Comparison of ENCODE assay signal across 8 mouse cellular contexts in the genomic region with DNA sequence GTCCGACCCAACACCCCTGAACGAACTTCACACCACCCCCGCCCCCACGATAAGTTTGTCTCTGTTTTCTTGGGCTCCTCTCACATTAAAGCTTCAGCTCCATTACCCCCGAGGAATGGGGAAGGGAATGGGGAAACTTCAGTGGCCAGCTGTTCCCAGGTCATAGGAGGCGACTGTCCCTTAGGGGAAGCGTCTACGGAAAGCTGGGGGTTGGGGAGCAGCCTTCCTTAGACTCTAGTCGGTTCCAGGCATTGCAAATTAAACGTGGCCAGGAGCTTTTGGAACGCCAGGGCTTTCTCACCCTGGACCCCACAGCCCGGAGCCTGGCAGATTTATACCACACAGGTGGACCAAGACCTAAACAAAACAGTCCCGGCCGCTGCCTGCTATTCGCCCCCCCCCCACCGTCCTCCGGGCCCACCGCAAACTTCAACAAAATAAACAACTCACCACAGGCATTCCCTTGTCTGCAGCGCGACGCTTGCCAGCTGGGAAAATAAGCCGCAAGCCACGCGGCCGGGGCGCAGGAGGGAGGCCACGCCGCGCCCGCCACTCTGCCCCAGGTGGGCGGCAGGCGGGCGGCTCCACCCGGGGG. TPM values are rescaled to one million over a fixed set of nuclear protein-coding genes. Genes with fewer than 3 reads are reported as not detected.
A peak's percentile ranks its signal among the peaks of the same experiment; 100 is the strongest.
DNase-seq lines count a peak whose midpoint lies in the region; ATAC-seq and TF ChIP-seq lines count a peak whose summit lies in the region.

No protein-coding gene starts in this region.

- H3K79me2 ChIP-seq in C2C12 (ENCODE audit: control insufficient read depth, insufficient read depth) = peaks cover 12% of the 10 kb centered on the region
- peaks cover 2% of the 10 kb centered on the region for H3K79me2 ChIP-seq in heart, adult 2 months (replicated peaks; ENCODE audit: control insufficient read depth, insufficient read depth, low read length)

- H3K9me3 ChIP-seq in kidney, embryonic 15.5 days (replicated peaks) = no peaks in the 10 kb centered on the region
- no peaks in the 10 kb centered on the region for H3K9me3 ChIP-seq in midbrain, embryonic 16.5 days (replicated peaks; ENCODE audit: control insufficient read depth, low read length, poor library complexity, severe bottlenecking)

- H3K79me3 ChIP-seq in C2C12 (ENCODE audit: low read depth) = peaks cover 4% of the 10 kb centered on the region

- no peaks in the 10 kb centered on the region for H3K27me3 ChIP-seq in C2C12 (ENCODE audit: control insufficient read depth, insufficient read depth, insufficient read length)
- H3K27me3 ChIP-seq in heart, adult 2 months (ENCODE audit: control insufficient read depth, insufficient read depth, low read length) = no peaks in the 10 kb centered on the region
- H3K27me3 ChIP-seq in kidney, embryonic 15.5 days = 0 out of 2 replicates have a peak, but pooled peaks cover 3% of the 10 kb centered on the region
- no peaks in the 10 kb centered on the region for H3K27me3 ChIP-seq in midbrain, embryonic 16.5 days (ENCODE audit: control insufficient read depth, insufficient read depth, low read depth, low read length)

- peak; percentile 68 for DNase-seq in Muller cell, postnatal 12 days (ENCODE audit: inconsistent ontology term)
- peak in 1 of 2 experiments; percentile 62 for DNase-seq in heart, adult 2 months
- no peak for DNase-seq in testis, postnatal 14 days (ENCODE audit: low spot score)
- DNase-seq in spleen, postnatal 10 days (ENCODE audit: low spot score in 2 of 2) = no peak

- peak overlapping the region; percentile 32 for H3K4me3 ChIP-seq in C2C12 (ENCODE audit: insufficient read depth, poor library complexity, severe bottlenecking)
- H3K4me3 ChIP-seq in heart, adult 2 months = peak overlapping the region; percentile 79
- peak overlapping the region; percentile 66 for H3K4me3 ChIP-seq in kidney, embryonic 15.5 days (replicated peaks)
- H3K4me3 ChIP-seq in midbrain, embryonic 16.5 days (ENCODE audit: low read depth, low read length) = peak overlapping the region; percentile 83

- intact Hi-C loops in heart, adult 2 months (cut with DNase I) = loop anchor here (2.0 to 5.0 kb wide), 2 partner anchors 25 to 42 kb away; no protein-coding TSS in a partner anchor

- no peak for TF ChIP-seq EP300 in heart, adult 2 months (IDR thresholded peaks at IDR 0.05; ENCODE audit: insufficient read depth, low read depth, low read length)

- no peak for TF ChIP-seq CTCF in C2C12 (IDR thresholded peaks at IDR 0.05; ENCODE audit: control insufficient read depth, insufficient read depth, insufficient read length)
- TF ChIP-seq CTCF in heart, adult 2 months (IDR thresholded peaks at IDR 0.05) = no peak

- H3K9ac ChIP-seq in heart, adult 2 months (ENCODE audit: low read depth, low read length) = peak overlapping the region; percentile 77
- H3K9ac ChIP-seq in kidney, embryonic 15.5 days = peak overlapping the region; percentile 64
- peak overlapping the region; percentile 86 for H3K9ac ChIP-seq in midbrain, embryonic 16.5 days (ENCODE audit: low read depth, low read length)

- no peak for TF ChIP-seq POLR2A in heart, adult 2 months (IDR thresholded peaks at IDR 0.05; ENCODE audit: insufficient read depth, low read depth, low read length)

- peak overlapping the region; percentile 95 for H3K4me2 ChIP-seq in kidney, embryonic 15.5 days
- peak overlapping the region; percentile 80 for H3K4me2 ChIP-seq in midbrain, embryonic 16.5 days (ENCODE audit: low read length)

- no peaks in the 10 kb centered on the region for H3K36me3 ChIP-seq in C2C12 (ENCODE audit: control insufficient read depth, insufficient read depth)
- H3K36me3 ChIP-seq in heart, adult 2 months (ENCODE audit: control insufficient read depth, insufficient read depth, low read length) = no peaks in the 10 kb centered on the region; the same call in 1 of the 2 replicates
- H3K36me3 ChIP-seq in kidney, embryonic 15.5 days = no peaks in the 10 kb centered on the region
- no peaks in the 10 kb centered on the region for H3K36me3 ChIP-seq in midbrain, embryonic 16.5 days (ENCODE audit: control insufficient read depth, insufficient read depth, low read length)

- peak overlapping the region; percentile 85 for H3K27ac ChIP-seq in heart, adult 2 months
- peak overlapping the region; percentile 88 for H3K27ac ChIP-seq in kidney, embryonic 15.5 days
- H3K27ac ChIP-seq in midbrain, embryonic 16.5 days (ENCODE audit: low read length) = peak overlapping the region; percentile 94

- peaks cover 1% of the 10 kb centered on the region for H3K4me1 ChIP-seq in heart, adult 2 months (ENCODE audit: control insufficient read depth, insufficient read depth, low read length)
- H3K4me1 ChIP-seq in kidney, embryonic 15.5 days = peaks cover 35% of the 10 kb centered on the region
- peaks cover 18% of the 10 kb centered on the region; the same call in 1 of the 2 replicates for H3K4me1 ChIP-seq in midbrain, embryonic 16.5 days (ENCODE audit: control insufficient read depth, insufficient read depth, low read length)

- peak overlapping the region; percentile 63 for H3ac ChIP-seq in C2C12 (ENCODE audit: control insufficient read depth, insufficient read length, low read depth)

- ATAC-seq in kidney, embryonic 15.5 days (replicated peaks; ENCODE audit: low FRiP score) = peak; percentile 19
- 0 out of 2 replicates have a peak, but pooled peaks have one; percentile 2 for ATAC-seq in midbrain, embryonic 16.5 days
- no peak for ATAC-seq in inflammation-experienced regulatory T-cells, adult 6 months

- 2% methylated on average over 34 of the region's 34 CpGs for WGBS in heart, adult 2 months
- WGBS in kidney, embryonic 15.5 days = under 1% methylated on average over 33 of the region's 34 CpGs
- 0% methylated on average over 34 of the region's 34 CpGs for WGBS in midbrain, embryonic 16.5 days

TF ChIP-seq in C2C12, 6 proteins besides CTCF, POLR2A, EP300 and RAD21:
- TF ChIP-seq FOSL1 (IDR thresholded peaks at IDR 0.05; ENCODE audit: insufficient read depth, low read length, poor library complexity, severe bottlenecking) (no peak), MYOD1 (IDR thresholded peaks at IDR 0.05; ENCODE audit: control insufficient read depth, insufficient read length, low read depth) (peak; percentile 24), CEBPB (IDR thresholded peaks at IDR 0.05; ENCODE audit: low read depth) (no peak), MAX (IDR thresholded peaks at IDR 0.05) (no peak), MYOG (IDR thresholded peaks at IDR 0.05; ENCODE audit: control insufficient read depth, extremely low read depth, insufficient read length) (no peak), USF1 (IDR thresholded peaks at IDR 0.05; ENCODE audit: low read depth) (no peak)

RNA-seq across cellular contexts. Expression of a gene that starts 0.6 kb away (rescaled TPM):
- polyA plus RNA-seq in C2C12 (2012; fragmentation: generic; extraction: Trizol) = 5.6 TPM
- 10 to 100 TPM; 21.7 to 25.5 TPM for total RNA-seq in heart, adult 2 months (2021)
- polyA plus RNA-seq in heart, adult 2 months (2012; rRNA removed) = 17.2 and 19.5 TPM in 2 replicates
- polyA plus RNA-seq in kidney, embryonic 15.5 days (2015; fragmentation: Nextera tagmentation; extraction: Ambion mirVana) = 12.5 and 13.3 TPM in 2 replicates
- 56.8 and 57.1 TPM in 2 replicates for polyA plus RNA-seq in midbrain, embryonic 16.5 days (2015; fragmentation: Nextera tagmentation; extraction: Ambion mirVana)
- polyA plus RNA-seq in inflammation-experienced regulatory T-cells, adult 6 months (2017; shearing (Covaris generic)) = under 1 TPM; 0.44 to 0.57 (median 0.52) TPM

Comparison
In these comparisons a context has a peak if more than half of its experiments do, and no peak if none do; other contexts are left out.
1. H3K4me3 ChIP-seq: peak in every context shown above with its lines; median percentile 83 in midbrain, embryonic 16.5 days; 79 in heart, adult 2 months; 66 in kidney, embryonic 15.5 days; 32 in C2C12.